Mouse (Mus musculus): ENCODE data around the gene Slc11a2.
"Not testable (repeated sequence)": the region's sequence is repeated elsewhere in the genome, so short reads cannot be mapped to it uniquely, and the experiment has no call there.

- not testable (repeated sequence) for TF ChIP-seq CTCF (IDR thresholded peaks at IDR 0.05; ENCODE audit: low read depth, low read length); POLR2A (IDR thresholded peaks at IDR 0.05; ENCODE audit: borderline replicate concordance, low read depth, low read length)
These were observed 3.1 kb downstream of the Slc11a2 start, which contains the start of gene Gm5475 for GRCm38 (mm10) chr15:100421758-100422197.

Data from bone marrow macrophage, adult 2 months (primary cell).